Mouse (Mus musculus): ENCODE data around the gene Ksr1. TPM values are rescaled to one million over a fixed set of nuclear protein-coding genes. Genes with fewer than 3 reads are reported as not detected.

Gene Ksr1
- total RNA-seq, 2 experiments from 2014 or later, result 103 to 116 TPM

DNA sequence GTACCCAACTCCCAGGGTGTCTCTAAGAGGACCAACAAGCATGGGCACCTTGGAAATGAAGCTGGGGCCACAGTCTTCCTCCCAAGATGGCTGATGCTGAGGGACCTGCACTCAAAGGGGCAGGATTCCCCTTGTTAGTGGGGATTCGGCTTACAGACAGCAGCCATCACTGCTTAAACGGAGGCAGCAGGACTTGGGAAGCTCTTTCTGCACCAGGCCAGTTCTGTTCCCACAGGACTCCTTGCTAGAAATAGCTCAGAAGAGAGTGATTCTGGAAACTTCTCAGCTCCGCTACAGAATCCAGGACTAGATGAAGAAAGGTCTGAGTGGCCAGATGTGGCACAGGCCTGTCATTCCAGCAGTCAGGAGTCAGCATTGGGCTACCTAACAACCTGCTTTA lies 19.2 kb downstream of the Ksr1 start:
- DNase-seq (ENCODE audit: low spot score), result peak; percentile 27

DNA sequence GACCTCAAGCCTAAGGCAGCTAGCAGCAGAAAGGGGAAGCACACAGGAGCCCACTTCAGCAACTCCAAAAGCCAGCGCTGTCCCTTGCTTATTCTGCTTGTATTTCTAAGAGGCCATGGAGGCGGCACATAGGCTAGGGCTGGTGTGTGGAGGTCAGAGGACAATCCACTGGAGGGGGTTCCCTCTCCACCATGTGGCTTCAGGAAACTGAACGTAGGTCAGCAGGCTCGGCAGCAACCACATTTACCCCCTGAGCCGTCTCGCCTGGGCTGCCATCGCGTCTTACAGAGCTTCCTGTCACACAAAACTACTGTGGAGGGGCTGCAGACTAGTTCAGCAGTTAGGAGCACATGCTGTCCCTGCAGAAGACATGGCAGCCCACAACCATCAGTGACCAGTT lies 20.4 kb downstream of the Ksr1 start:
- DNase-seq (ENCODE audit: low spot score), result no peak

DNA sequence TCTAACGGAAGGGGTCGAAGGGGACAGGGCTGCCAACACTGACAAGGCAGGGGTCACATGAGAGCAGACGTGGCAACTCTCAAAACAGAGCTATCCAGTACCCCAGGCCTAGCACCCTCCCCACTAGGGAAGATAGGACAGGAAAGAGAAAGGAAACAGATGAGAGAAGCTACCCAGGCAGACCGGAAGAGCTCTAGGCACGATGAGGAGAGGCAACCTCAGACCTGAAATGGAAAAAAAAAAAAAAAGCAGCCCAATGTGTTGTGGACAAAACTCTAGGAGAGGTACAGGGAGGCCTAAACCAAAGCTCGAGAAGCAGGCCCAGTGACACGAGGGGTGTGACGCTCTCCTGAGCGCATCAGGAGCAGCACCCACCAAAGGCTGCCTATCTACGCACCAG lies 23.7 kb downstream of the Ksr1 start:
- no peak for DNase-seq (ENCODE audit: low spot score)

DNA sequence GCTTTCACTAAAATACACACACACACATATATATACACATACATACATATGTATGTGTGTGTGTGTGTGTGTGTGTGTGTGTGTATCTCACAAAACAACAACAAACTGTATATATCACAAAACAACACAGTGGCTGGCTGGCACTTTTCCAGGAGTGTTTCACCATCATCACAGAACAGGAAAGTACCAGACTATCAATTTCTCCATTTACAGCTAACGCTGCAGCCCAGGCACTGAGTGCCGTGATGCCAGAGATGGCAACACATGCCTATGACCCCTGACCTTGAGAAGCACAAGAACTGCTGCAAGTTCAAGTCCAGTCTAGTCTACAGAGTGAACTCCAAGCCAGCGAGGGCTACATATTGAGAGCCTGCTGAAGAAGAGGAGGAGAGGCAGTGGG lies 26.1 kb downstream of the Ksr1 start:
- no peak for DNase-seq (ENCODE audit: low spot score)

DNA sequence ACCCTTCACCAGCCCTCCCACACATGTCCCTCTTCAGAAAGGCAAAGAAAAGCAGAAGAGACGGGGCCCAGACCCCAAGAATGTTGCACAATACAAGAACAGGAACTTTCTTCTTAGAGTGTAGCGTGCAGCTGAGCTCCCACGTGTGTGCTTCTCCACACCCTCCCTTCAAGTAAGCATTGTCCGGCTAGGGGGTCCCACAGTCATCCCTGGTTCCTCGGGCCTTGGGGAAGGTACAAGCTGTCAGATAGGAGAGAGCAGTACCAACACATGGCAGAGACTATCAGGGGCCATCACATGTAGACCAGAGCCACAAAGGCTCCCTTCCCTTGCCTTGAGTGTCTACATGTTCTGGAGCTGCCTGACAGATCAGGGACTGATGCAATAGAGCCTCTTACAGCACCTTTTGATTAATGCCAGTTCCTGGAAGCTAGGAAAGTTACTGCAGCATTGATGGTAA lies 27.3 kb downstream of the Ksr1 start:
- DNase-seq (ENCODE audit: low spot score), result no peak

DNA sequence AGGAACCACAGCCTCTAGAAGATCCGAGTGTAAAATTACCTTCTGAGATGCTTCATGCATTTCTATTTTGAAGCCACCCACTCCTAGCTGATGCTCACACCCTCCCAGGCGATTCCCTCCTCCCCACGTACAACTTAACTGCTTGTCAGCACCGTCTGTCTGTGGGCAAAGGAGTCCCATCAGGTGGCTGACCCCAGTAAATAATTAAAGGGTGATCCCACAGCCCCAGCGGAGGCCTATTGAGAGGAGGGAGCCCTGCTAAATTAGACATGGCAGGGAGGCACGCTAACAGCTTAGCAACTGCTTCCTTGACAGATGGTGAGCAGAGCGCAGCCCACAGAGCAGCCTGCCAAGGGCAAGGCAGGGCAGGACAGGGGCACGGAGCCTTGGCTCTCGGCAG lies 29.5 kb downstream of the Ksr1 start:
- no peak for DNase-seq (ENCODE audit: low spot score)

DNA sequence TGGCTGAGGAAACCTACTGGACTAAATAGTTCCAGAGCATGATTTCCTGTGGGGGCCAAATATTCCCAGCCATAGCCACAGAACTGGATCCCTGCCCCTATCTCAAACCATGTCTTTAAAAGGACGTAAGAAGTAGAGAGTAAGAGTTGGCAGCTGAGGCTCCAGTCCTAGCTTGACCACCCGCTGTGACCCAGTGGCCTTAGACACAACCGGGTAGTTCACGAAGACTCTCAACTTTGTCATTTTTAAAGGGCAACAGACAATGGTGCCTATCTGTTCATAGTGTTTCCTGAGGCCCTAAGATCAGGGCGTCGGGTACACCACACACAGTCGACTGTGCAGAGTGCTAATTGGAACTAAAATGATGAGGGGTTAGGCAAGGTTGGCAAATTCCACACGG lies 30.5 kb downstream of the Ksr1 start:
- DNase-seq (ENCODE audit: low spot score), result no peak

DNA sequence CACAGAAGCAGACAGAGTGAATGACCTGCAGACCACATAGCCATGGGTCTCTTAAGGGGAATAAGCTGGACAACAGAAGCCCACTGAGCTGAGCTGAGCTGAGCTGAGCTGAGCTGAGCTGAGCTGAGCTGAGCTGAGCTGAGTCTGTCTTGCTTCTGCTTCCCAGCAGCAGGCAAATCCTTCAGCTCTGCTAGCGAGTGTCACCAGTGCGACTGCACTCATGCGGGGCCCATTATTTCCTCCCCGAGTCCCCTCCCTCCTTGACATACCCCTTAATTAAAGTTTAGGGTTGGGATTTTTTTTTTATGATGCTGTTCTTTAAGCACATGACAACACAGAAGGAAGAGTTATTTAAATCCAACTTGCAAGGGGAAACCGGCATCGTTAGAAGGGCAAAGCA lies 32.1 kb downstream of the Ksr1 start:
- DNase-seq (ENCODE audit: low spot score), result no peak

DNA sequence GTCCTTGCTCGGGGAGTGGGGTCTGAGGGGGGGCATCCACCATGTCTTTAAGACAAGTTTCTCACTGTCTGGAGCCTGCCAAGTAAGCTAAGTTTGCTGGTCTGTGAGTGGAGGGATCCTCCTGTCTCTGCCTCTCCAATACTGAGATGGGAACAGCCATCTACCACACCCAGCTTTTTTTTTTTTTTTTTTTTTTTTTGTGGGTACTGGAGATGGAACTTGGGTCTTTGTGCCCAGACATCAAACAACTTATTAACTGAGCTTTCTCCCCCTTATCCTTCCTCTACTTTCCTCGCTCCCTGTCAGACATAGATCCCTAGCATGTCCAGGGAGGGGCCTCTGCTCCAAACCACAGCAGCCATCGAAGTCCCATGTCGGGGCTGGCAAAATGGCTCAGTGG lies 32.8 kb downstream of the Ksr1 start:
- no peak for DNase-seq (ENCODE audit: low spot score)

DNA sequence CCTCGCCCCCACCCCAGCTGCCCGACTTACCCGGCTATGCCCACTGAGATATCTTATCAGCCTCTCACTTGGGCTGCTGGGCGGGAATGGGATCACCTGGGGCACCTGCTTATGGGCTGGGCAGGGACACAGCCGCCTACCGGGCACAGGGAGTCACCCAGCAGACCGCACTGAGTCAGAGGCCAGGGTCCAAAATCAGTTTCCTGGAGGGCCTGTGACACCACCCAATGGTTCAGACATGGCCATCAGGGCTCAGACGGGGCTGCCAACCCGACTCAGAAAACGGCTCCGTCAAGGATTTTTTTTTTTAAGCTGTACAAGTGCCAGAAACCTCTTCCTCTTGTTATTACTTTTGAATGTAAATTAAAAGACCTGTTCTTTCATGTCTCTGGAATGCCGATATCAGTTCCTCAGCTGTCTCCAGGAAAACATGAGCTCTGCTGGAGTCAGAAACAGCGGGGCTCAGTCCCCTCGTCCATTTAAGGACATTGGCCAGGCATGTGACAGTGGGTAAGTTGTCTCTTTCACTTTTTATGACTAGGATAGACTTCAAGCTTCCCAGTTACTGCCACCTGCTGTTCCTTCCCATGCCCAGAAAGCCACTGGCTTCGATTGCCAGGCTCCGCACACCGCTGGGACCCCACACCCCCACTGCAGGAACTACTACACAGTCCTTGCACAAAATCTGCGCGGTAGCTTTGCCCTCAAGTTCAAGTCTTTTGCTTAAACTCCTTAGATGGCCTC lies 33.5 kb downstream of the Ksr1 start:
- DNase-seq (ENCODE audit: low spot score), result peak; percentile 51

DNA sequence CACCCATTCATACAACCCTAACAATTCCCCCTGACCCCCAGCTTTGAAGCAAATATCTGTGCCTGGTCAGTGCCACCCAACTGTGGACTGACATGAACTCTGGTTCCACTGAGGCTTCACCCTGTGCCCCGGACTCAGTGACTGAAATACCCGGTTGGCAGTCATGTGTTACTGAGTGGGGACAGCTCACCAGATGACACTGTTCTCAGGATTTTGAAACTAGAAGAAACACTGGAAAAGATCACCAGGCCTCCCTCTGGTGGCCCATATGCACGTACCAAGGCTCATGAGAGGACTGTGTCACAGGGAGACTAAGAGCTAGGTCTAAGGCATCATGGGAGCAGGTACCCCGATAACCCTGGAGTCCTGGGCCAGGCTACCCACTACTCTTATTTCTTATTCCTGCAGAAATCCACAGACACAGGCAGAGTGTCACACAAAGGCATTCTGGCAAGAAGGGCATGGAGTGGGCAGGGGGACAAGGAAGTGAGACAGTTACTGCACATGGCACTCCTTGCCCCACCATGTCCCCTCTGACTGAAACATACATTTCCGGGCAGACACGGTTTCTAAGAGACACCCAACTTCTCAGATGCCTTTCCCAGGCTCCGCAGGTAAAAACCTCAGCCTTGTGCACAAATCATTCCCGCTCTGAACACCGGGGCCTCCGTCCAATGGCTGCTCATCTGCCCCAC lies 34.2 kb downstream of the Ksr1 start:
- no peak for DNase-seq (ENCODE audit: low spot score)

DNA sequence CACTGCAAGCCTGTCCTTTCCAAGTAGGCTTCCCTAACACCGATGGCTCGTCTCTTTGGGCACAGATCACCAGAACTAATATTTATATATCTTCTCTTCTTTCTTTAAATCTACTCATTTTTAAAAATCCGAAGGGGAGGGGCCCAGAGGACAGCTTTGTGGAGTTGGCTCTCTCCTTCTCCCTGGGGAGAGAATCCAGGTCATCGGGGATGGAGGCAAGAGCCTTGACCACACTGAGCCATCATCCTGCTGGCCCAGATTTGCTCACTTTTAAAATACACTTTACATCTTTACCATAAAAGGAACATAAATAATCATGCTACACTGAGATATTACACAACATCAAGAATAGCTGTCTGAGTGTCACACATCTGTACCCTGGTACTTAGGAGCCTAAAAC lies 35.8 kb downstream of the Ksr1 start:
- DNase-seq (ENCODE audit: low spot score), result no peak

DNA sequence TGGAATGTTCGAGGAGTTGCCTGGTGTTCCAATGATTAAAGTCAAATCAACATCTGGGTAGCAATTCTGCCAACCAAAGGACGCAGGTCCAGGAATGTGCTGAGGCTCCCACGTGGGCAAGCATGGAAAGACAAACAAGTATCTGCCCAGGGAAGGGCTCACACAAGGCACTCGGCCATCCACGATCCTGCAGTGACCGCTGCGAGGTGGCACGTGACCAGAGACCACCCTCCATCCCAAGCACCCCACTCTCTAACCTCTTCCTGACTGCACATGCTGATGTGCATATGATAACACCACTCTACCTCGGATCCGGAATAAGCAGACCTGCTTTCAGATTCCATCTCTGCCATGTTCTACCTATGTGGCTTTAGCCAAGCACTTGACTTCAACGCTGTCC lies 38.3 kb downstream of the Ksr1 start:
- no peak for DNase-seq (ENCODE audit: low spot score)

DNA sequence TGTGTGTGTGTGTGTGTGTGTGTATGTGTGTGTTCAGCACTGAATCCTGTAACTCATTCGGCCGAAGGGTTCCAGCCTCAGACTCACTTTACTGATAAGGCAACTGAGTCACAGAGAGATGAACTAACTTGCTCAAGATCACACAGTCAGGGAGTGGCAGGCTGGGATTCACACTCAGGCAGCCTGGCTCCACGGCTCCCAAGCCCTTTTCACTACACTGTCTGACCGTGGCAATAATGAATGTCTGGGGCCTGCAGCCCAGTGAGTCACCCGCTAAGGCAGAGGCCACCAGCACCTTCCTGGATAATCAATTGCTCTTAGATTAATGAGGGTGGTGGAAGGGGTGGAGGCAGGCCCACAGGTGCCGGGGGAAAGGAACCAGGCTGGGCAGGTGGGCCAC lies 41.2 kb downstream of the Ksr1 start:
- DNase-seq (ENCODE audit: low spot score), result no peak

DNA sequence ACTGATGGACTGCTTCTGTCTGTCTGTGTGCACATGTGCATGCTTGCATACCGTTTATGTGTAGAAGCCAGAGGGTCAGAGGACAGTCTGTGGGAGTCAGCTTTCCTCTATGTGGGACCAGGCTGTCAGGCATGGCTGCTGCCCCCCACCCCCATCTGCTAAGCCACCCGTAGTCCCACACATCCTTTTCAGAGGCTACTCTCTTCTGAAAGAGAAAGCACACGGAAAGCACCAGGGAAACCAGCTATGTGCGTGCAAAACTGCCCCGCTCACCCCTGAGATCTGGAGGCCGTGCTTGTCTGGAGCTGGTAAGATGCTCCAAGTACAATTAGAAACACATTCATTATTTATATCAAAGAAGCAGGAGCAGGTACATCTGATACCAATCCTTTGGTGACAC lies 41.7 kb downstream of the Ksr1 start:
- DNase-seq (ENCODE audit: low spot score), result no peak

DNA sequence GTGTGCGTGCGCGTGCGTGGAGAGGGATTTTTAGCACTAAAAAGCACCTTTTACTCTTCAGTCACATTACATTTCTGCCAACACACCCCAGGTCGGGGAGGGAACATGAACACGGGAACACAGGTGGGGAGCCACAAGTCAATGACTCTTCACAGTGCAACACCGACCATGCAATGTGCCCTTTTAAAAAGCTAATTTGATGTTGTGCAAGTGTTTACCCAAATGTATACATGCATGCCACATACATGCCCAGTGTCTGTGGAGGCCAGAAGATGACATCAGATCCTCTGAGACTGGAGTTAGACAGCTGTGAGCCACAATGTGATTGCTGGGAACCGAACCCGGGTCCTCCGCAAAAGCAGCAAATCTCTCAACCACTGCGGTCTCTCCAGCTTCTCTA lies 42.1 kb downstream of the Ksr1 start:
- no peak for DNase-seq (ENCODE audit: low spot score)

DNA sequence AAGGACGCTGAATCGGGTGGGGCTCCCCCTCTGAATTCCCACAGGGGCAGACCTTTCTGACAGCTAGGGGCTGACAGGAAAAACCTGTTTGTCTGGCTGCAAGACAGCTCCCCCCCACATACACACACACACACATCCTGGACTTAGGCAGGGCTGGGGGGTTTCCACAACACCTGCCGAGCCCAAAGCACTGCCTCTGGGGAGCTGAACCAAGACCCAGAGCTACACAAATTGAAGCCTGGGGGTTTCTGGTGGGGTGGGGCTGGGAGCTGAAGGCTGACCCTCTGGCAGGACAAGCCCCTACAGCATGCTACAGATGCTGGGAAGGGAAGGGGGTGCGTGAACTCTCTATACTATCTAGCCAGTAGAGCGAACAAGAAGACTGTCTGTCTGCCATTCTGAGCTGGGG lies 42.7 kb downstream of the Ksr1 start:
- no peak for DNase-seq (ENCODE audit: low spot score)

DNA sequence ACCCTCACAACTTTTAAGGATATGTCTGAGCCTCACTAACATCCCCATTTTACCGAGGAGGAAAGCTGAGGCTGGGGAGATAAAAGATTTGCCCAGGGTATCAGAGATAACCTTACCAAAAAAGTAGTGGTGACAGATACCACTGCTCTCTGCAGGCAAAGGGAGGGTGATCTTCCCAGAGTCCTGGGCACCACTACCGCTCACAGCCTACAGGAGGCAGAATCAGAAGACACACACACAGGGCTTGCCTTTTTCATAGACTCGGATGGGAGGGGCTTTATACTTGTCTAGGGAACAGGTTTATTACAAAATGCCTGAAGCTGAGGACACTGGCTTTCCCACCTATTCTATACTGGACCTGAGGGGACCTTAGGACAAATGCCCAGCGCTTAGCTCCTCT lies 43.9 kb downstream of the Ksr1 start:
- DNase-seq (ENCODE audit: low spot score), result no peak

DNA sequence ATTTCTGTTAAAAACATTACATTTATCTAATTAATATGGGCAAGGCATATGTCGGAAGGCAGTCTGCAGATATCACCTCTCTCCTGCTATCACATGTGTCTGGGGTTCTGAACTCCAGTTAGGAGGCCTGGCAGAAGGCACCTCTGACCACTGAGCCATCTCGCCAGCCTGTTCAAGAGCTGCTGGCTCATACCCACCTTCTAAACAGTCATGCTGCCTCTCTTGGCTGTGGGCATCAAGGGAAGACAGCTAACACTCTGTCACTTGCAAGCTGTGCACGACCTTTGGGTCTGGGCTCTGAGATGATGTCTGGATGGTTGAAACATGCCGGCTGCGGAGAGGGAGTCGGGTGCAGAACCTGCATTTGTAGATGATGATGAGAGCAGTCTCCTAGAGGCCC lies 44.6 kb downstream of the Ksr1 start:
- DNase-seq (ENCODE audit: low spot score), result no peak

DNA sequence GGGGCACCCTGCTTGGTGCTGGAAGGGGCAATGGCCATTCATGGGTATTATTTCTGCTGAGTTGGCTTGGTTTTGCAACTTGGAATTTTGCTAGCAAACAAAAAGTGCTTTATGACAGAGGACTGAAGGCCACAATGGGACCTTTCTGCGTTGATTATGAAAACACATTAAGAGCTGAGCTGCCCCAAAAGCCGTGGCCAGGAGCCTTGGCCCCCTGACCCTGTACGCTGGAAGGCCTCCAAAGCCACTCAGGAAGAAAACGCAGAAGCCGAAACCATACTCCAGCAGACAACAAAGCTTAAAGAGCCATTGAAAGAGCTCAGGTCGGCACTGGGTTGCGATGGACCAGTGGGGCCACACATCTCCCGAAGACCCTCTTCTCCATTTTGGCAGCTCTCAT lies 47.2 kb downstream of the Ksr1 start:
- DNase-seq (ENCODE audit: low spot score), result no peak

DNA sequence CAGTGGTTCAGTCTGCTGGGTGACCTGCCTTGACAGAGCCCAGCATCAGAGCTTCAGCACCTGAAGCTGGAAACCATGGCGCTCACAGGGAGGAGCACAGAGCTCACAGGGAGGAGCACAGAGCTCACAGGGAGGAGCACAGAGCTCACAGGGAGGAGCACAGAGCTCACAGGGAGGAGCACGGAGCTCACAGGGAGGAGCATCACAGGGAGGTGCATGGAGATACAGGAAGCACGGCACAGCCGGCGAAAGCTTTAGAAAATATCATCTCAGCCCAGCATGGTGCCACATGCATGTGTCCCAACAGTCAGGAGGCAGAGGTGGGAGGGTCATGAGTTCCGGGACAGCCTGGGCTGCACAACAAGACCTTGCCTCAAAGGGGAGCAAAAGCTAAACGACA lies 48.5 kb downstream of the Ksr1 start:
- DNase-seq (ENCODE audit: low spot score), result no peak

DNA sequence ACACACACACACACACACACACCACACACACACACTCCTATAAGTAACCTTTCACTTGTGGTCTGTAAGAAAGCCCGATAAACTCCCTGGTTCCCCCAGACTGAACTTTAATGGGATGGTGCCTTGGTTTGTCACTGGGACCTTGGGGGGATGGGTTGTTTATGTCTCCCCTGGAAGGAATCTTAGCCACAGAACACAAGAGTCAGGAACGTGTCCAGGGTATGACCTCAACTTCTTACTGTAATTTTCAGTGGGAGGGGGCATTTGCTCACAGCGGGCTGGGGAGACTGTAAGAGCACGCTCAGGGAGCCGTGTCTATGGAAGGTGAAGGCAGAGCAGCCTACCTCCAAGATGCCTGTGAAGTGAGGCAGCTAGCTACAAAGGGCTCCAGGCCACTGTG lies 49.5 kb downstream of the Ksr1 start:
- DNase-seq (ENCODE audit: low spot score), result no peak

DNA sequence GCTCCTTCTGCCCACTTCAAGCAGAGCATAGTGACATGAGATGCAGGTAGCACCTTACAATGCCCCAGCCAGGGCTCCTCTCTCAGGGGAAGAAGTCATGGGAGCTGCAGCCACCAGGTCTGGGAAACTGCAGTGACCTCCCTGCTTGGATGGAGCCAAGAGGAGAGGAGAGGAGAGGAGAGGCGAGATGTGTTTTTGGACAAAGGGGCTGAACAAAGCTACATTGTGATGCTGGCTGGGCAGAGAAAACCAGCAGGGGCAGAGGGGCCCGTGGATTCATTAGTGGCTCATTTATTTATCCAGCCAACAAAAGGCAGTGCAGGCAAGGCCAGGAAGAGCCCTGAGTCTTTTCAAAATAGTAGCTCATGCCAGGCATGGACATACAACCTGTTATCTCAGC lies 50.5 kb downstream of the Ksr1 start:
- no peak for DNase-seq (ENCODE audit: low spot score)
